Mouse (Mus musculus): Measurements from ENCODE around the gene Golm1.

Golm1 gene

GRCm38 (mm10) chr13:59676316-59677229 is 962 bp upstream of the Golm1 start:
- DNase-seq (ENCODE audit: low read depth, low spot score) = no peak

DNA sequence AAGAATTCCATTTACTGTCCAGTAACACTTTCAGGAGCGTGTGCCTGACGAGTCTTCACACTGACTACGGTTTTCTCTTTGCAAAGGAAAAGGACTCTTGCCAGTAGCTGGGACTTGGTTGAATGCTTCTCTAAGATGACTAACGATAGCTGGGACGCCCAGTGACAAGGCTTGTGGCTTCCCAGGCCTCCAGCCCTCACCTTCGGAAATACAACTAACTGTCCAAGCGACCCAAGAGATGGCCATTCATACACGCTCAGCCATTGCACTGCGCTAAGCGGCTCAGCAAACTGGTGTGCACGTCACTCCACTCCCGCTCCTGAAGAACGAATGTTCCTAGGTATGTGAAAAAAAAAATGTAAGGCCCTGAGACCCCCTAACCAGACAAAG is 855 bp downstream of the Golm1 start:
- DNase-seq (ENCODE audit: low read depth, low spot score) = no peak

DNA sequence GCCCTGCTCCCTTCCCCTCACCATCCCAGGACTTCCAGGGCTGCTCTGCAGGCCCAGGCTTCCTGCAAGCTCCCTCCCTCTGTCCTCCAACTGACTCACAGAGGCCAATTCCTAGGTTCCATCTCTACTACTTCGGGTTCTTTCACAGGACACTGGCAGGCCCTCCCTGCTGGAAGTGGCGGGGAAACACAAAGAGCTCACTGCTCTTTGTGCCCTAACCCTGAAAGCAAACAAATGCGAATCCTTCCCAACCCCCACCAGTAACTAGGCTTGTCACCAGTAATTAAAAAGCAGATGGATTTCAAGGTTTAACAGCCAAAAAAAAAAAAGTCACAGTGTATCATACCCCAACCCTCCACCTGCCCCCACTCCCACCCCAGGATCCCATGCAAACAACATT is 1.4 kb downstream of the Golm1 start:
- no peak for DNase-seq (ENCODE audit: low read depth, low spot score)

- DNase-seq (ENCODE audit: low read depth, low spot score) = no peak
Observed at GRCm38 (mm10) chr13:59673597-59673996, 2.0 kb downstream of the Golm1 start.

DNA sequence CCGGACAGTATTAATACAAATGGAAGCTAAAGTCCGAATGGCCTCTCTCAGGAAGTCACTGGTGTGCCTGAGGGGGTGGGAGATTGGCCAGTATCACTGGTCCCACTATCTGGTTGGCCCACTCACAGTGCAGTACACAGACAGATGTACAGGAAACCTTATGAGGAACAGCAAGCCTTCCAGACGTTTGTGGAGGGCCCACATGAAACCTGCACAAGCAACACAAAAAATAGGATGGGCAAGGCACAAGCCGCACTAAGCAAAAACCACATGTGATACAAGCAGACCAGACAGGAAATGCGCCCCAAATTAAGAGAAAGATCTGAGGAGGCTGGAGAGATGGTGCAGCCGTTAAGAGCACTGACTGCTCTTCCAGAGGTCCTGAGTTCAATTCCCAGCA is 3.4 kb downstream of the Golm1 start:
- DNase-seq (ENCODE audit: low read depth, low spot score) = no peak

DNA sequence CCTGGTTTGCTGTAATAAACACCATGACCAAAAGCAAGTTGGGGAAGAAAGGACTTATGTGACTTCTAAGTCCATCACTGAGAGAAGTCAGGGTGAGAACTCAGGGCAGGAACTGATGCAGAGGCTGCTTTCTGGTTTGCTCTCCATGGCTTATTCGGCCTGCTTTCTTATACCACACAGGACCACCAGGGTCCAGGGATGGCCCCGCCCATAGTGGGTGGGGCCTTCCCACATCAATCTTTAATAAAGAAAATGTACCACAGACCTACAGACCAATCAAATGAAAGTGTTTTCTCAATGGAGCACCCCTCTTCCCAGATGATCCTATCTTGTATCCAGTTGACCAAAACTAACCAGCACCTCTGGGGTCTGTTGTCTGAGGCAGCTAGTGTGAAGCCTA is 4.1 kb downstream of the Golm1 start:
- no peak for DNase-seq (ENCODE audit: low read depth, low spot score)

DNA sequence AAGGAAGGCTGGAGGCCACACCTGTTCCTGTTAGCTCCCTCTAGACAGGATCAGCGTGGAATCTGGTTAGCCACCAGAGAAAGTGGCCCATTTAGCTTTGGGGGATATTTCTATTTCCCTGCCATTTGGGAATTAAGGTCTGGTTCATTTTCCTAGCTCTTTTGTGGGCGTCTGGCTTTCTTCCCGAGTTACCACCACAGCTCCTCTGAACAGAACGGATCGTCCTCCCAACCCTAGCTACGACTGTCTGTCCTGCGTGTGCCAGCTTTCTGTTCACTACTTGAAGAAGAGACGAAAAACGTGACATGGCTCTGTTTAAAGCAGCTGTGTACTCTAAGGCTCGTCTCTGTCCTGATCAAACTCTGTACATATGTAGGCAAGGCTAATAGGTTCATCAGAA is 5.7 kb downstream of the Golm1 start:
- DNase-seq (ENCODE audit: low read depth, low spot score) = no peak

GRCm38 (mm10) chr13:59668501-59669093 is 7.0 kb downstream of the Golm1 start:
- no peak for DNase-seq (ENCODE audit: low read depth, low spot score)

DNA sequence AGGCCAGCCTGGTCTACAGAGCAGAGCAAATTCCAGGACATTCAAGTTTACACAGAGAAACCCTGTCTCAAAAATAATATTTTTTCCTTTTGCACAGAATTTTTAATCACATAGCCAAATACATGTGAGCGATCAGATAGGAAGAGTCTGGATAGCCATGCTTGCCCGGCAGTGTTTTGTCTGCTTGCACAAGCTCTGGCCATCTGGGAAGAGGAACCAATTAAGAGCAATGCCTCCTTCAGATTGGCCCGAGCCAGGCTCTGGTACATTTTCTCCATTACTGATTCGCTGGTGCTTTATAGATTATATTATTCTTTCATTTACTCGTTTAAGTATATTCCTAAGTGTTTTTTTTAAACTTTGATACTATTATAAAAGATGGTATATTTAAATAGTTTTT is 7.8 kb downstream of the Golm1 start:
- DNase-seq (ENCODE audit: low read depth, low spot score) = no peak

- no peak for DNase-seq (ENCODE audit: low read depth, low spot score)
Observed at GRCm38 (mm10) chr13:59663939-59664712, 11.5 kb downstream of the Golm1 start.

DNA sequence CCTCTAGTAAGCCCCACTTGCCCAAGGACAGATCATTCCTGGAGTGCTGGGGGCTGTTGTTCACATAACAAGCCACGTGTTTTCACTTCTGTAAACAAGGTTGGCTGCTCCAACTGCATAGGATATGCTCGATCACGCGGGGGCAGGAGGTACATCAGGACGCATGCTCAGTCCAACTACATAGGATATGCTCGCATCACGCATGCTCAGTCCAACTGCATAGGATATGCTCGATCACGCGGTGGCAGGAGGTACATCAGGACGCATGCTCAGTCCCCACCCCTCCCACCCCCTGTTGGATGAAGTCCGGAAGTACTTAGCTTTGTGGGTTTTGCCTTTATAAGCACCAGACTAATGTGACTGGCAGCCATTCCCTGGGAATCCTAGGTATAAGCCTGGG is 13.6 kb downstream of the Golm1 start:
- DNase-seq (ENCODE audit: low read depth, low spot score) = no peak

DNA sequence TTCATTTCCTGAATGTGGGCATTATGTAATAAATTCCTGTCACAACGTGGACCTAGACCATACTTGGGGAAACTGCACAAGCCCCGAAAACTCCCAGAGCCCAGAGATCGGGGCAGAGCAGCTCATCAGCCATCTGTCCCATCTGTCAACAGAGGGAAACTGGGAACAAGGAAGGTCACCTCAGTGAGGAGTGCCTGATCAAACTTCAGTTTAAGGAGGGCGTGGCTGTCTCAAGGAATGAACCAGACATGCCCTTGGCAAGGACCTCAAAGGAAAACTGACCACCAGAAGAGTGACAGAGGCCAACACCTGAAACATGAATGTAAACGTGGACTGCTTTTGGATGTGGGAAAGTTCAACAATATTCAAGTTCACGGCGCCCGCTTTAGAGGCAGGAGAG is 14.2 kb downstream of the Golm1 start:
- DNase-seq (ENCODE audit: low read depth, low spot score) = no peak

GRCm38 (mm10) chr13:59660371-59660770 is 15.2 kb downstream of the Golm1 start:
- DNase-seq (ENCODE audit: low read depth, low spot score) = no peak

GRCm38 (mm10) chr13:59657781-59658180 is 17.8 kb downstream of the Golm1 start:
- DNase-seq (ENCODE audit: low read depth, low spot score) = no peak

GRCm38 (mm10) chr13:59656975-59657388 is 18.6 kb downstream of the Golm1 start:
- DNase-seq (ENCODE audit: low read depth, low spot score) = no peak

DNA sequence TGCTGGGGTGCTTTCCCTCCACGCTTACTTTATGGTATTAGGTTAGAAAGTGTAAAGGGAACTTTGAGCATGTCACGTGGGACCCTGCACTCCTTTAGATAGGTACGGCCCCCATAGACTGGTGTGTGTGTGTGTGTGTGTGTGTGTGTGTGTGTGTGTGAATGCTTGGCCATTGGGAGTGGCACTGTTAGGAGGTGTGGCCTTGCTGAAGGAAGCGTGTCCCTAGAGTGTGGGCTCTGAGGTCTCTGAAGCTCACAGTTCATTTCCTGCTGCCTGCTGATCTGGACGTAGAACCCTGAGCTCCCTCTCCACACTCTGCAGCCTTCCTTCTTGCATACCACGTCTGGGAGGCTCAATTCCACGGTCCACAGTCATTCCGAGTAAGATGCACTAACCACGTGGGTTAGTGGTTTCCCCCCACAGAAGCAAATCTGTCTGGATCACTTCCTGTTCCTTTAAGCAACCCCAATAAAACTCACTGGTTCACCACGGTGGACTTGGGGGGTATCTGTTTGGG is 19.2 kb downstream of the Golm1 start:
- no peak for DNase-seq (ENCODE audit: low read depth, low spot score)

- DNase-seq (ENCODE audit: low read depth, low spot score) = no peak
Observed at GRCm38 (mm10) chr13:59655718-59656315, 19.8 kb downstream of the Golm1 start.

- DNase-seq (ENCODE audit: low read depth, low spot score) = no peak
Observed at GRCm38 (mm10) chr13:59654465-59654864, 21.1 kb downstream of the Golm1 start.

GRCm38 (mm10) chr13:59653136-59653535 is 22.5 kb downstream of the Golm1 start:
- no peak for DNase-seq (ENCODE audit: low read depth, low spot score)

DNA sequence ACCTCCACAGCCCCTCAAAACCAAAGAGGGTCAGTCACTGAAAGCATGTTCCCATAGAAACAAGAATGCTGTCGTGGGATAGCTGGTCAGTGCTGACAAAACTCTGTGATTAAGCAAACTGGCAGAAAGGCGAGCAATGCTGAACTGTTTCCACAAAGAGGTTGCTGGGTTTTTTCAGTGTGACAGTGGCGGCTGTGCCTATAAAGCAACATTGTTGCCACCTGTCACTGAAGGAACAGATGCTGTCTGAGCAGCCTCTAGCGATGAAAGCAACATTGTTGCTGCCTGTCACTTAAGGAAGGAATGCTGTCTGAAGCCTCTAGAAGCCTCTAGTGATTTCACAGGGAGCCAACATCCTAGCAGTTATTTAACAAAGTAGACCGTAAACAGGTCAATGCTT is 23.0 kb downstream of the Golm1 start:
- no peak for DNase-seq (ENCODE audit: low read depth, low spot score)

GRCm38 (mm10) chr13:59649781-59650180 is 25.8 kb downstream of the Golm1 start:
- no peak for DNase-seq (ENCODE audit: low read depth, low spot score)

DNA sequence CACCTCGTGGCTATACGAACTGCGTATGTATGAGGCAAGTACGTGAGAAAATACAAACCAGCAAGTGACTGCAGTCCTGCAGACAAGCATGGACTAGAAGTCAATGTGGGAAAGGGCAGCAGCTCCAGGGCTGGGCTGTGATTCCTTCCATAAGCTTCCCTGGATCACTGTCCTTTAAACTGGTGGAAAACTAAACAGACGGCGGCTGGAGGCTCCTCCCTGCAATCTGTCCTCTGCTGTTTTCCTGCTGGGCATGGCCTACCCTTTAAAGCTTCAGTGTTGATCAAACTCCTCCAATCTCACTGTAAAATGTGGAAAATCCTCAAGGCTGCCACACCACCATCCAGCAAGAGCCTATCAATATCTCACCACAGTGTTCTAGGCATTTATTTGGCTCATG is 27.0 kb downstream of the Golm1 start:
- no peak for DNase-seq (ENCODE audit: low read depth, low spot score)
